Mouse (Mus musculus): ENCODE data around the gene Fam189a1.

The Fam189a1 gene

DNA sequence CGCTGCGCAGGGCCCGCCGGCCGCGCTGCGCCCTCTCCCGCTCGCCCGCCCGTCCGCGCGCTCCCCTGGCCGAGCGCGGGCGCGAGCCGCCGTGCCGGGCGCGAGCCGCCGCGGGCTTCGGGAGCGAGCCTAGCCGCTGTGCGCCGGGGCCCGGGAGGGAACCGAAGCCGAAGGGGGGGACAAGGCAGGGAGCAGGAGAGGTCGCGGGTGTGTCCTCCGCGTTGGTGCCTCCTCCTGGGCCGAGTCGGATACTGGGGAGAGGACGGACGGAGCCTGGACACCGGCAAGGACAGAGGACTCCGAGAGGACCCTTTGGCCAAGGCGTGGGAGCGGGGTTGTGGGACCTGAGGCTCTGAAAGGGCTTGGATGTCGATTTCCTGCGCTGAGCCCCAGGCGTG, at the start of gene Fam189a1:
Gene Fam189a1, minus strand, starts transcription at position 57 of the 398 bp plus-strand sequence.
- DNase-seq, result peak; percentile 22

DNA sequence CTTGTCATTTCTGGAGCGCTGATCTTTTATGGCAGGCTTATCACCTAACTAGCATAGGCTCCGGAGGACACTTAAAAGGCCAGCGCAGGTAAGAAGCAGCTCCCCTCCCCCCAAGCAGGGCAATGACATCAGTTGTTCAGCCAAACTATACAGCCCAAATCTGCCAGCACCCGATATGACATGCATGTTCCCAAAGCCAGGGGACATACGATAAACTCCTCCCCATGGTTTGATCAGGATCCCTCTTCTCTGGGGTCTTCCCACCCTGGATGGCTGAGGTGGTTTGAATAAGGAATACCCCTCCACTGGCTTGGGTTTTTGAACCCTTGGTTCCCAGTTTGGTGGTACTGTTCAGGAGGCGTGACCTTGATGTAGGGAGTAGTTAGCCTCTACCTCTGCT, 49.7 kb upstream of the Fam189a1 start:
- no peak for DNase-seq

- no peak for DNase-seq
Measured at GRCm38 (mm10) chr7:65202719-65203118, 46.3 kb upstream of the Fam189a1 start.

- no peak for DNase-seq
Measured at GRCm38 (mm10) chr7:65180694-65181093, 24.3 kb upstream of the Fam189a1 start.

DNA sequence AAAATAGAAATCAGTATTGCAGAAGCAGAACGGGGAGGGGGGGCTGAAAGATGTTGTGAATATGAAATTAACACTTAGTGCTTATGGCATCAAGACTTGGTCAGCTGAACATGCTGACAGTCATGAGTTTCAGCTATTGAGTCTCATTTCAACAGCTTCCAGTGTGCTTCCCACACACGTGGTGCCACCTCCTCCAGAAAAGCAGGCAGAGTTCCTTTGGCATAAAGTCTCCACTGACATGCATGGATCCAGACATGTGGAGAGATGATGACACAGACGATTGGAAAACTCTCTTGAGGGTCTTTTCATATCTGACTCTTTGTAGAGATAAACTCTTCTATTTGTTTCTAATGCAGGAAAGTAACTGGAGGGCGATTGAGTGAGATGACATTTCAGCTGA, 14.4 kb upstream of the Fam189a1 start:
- DNase-seq, result no peak

- DNase-seq, result no peak
Measured at GRCm38 (mm10) chr7:65157031-65158025, 958 bp upstream of the Fam189a1 start.

GRCm38 (mm10) chr7:65155628-65156513, 499 bp downstream of the Fam189a1 start:
- peak; percentile 39 for DNase-seq

GRCm38 (mm10) chr7:65154576-65154975, 1.8 kb downstream of the Fam189a1 start:
- no peak for DNase-seq

- DNase-seq, result no peak
Measured at GRCm38 (mm10) chr7:65153846-65154245, 2.5 kb downstream of the Fam189a1 start.

DNA sequence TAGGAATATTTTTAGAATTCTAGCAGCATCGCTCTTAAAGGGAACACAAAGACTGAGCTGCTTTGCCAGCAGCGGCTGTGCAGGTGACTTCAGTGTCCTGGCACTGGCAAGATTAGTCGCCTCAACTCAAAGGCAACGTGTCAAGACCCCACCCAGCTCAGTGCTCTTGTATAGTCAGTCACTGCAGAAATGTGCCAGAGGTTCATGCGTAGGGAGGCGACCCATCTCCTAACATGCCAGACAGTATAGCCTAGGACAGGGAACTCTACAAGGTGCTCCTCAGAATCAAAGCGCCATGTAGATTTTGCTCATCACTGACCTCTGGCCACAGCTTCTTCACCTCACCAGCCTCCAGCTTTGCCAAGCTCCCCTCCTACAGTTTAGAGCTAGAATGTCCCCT, 4.8 kb downstream of the Fam189a1 start:
- DNase-seq, result no peak

GRCm38 (mm10) chr7:65149040-65149439, 7.3 kb downstream of the Fam189a1 start:
- DNase-seq, result no peak

DNA sequence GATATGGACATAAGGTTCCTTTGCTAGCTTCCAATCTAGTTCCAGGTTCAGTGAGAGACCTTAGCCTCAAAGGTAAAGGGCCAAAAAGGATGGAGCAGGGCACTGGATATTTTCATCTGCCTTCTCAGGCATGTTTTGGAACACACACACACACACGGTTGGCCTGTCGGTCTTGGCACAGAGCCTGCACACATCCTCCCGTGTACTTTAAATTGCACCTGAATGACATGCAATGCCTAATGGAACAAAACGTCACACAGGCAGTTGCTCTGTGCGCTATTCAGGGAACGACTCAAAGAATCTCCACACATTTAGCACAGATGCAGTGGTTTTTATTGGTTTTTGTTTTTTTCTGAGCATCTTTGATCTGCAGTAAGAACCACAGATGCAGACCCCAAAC, 11.5 kb downstream of the Fam189a1 start:
- DNase-seq, result no peak

GRCm38 (mm10) chr7:65141907-65142698, 14.3 kb downstream of the Fam189a1 start:
- DNase-seq, result no peak

- no peak for DNase-seq
Measured at GRCm38 (mm10) chr7:65140832-65141231, 15.5 kb downstream of the Fam189a1 start.

- DNase-seq, result no peak
Measured at GRCm38 (mm10) chr7:65140099-65140498, 16.3 kb downstream of the Fam189a1 start.

GRCm38 (mm10) chr7:65123766-65124165, 32.6 kb downstream of the Fam189a1 start:
- DNase-seq, result no peak

DNA sequence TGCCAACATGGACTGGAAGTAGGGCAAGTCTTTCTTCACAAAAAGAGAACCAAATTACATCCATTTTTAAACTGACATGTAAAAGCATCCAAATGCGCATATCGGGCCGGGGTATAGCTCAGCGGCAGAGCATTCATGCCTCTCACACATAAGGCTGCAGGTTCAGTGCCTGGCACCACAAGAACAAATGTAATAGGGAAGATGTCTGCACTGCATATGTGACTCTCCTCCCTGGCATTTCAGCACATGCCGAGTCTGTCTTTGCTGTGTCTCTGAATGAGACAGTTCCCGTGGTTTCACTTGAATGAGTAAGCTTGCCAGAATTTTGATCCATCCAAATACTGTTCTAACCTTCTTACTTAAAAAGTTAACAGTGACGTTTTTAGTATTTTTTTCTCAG, 39.5 kb downstream of the Fam189a1 start:
- DNase-seq, result no peak

DNA sequence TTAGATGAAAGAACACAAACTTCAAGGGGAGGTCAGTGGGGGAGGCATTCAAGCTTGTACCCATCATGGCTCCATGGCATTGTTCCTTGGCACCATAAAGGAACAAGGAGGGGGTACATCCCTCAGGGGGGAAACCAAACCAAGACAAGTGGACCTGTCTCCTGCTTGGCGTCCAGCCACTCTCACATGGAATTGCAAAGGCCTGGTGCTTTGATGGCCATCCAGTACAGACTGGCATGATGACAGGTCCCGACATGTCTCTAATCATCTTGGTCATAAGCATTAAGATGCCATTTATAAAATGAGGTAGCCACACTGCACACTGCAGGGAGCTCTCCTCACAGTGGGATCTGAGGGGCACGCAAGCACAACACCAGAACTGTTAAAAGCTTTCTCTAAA, 41.0 kb downstream of the Fam189a1 start:
- DNase-seq, result no peak

GRCm38 (mm10) chr7:65111664-65112063, 44.7 kb downstream of the Fam189a1 start:
- DNase-seq, result no peak

DNA sequence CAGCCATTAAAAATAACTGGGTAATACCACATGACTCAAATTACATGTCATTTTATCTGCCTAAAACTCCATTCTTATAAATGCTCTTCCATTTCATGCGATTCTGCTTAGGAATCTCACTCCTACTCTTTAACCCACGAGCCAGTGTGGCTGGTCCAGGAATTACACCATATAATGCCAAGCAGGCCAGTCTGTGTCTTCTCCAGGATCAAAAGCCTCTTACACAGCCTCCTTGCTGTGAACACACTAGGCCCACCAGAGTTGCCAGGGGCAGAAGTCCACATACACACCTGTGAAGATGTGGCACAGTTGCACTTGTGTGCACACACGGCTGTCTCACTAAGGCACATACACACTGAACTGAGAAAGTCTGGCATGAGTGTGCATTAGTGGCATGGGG, 50.8 kb downstream of the Fam189a1 start:
- DNase-seq, result peak; percentile 36

- DNase-seq, result peak; percentile 93
Measured at GRCm38 (mm10) chr7:65105097-65105467, 51.3 kb downstream of the Fam189a1 start.

GRCm38 (mm10) chr7:65104207-65105096, 51.9 kb downstream of the Fam189a1 start:
- no peak for DNase-seq
